Mouse (Mus musculus) forebrain, embryonic 16.5 days (tissue): Measurements from ENCODE around the gene Lemd1. TPM values are rescaled to one million over a fixed set of nuclear protein-coding genes. Genes with fewer than 3 reads are reported as not detected.

Source experiments
- ATAC-seq: fragments of 200-750 bp; cut with Nextera tagmentation; 2 replicates; pipeline ENCODE4 v1.8.0; 2017; ENCODE audit warnings: mild to moderate bottlenecking, moderate library complexity
- H3K27ac ChIP-seq: fragments of 300-500 bp; sonication (generic); 2 replicates; pipeline ENCODE4 v1.5.1; 2014; ENCODE audit warnings: low read length, control low read depth
- H3K27me3 ChIP-seq: fragments of 300-500 bp; sonication (generic); replicated peaks from 2 replicates; pipeline ENCODE4 v1.6.1; 2014; ENCODE audit warnings: low read length; ENCODE audit not compliant: control insufficient read depth, insufficient read depth
- H3K36me3 ChIP-seq: fragments of 300-500 bp; sonication (generic); 2 replicates; pipeline ENCODE4 v1.6.1; 2014; ENCODE audit not compliant: control insufficient read depth, insufficient read depth
- H3K4me1 ChIP-seq: fragments of 300-500 bp; sonication (generic); replicated peaks from 2 replicates; pipeline ENCODE4 v1.6.1; 2014; ENCODE audit warnings: low read length; ENCODE audit not compliant: control insufficient read depth, insufficient read depth
- H3K4me2 ChIP-seq: fragments of 300-500 bp; sonication (generic); 2 replicates; pipeline ENCODE4 v1.6.1; 2014; ENCODE audit warnings: mild to moderate bottlenecking, low read length, control low read depth
- H3K4me3 ChIP-seq: fragments of 300-500 bp; sonication (generic); replicated peaks from 2 replicates; pipeline ENCODE4 v1.5.1; 2014; ENCODE audit warnings: mild to moderate bottlenecking, low read length, control low read depth
- H3K9ac ChIP-seq: fragments of 300-500 bp; sonication (generic); replicated peaks from 2 replicates; pipeline ENCODE4 v1.6.1; 2014; ENCODE audit warnings: low read depth, low read length, control low read depth
- H3K9me3 ChIP-seq: fragments of 300-500 bp; sonication (generic); 2 replicates; pipeline ENCODE4 v1.6.1; 2016; ENCODE audit warnings: low read length; ENCODE audit not compliant: control insufficient read depth
- WGBS: fragments of 180-500 bp; shearing (Covaris S2); extraction: QIAGEN DNeasy Blood & Tissue Kit; methylation state at CpG from one replicate; pipeline ENCODE4 v1.1.7; 2014; 5-methylcytosine and 5-hydroxymethylcytosine counted together
- polyA plus RNA-seq: library from polyadenylated mRNA; unstranded; fragments of >200 nt; fragmentation: Nextera tagmentation; extraction: Ambion mirVana; gene quantifications from 2 replicates; pipeline ENCODE4 v1.2.1, GENCODE M21; 2015

The Lemd1 gene
- polyA plus RNA-seq, 1 experiment from 2014 or later: 18.4 TPM

- 79% methylated on average over 13 of the region's 13 CpGs for WGBS
- no peak overlapping the region for H3K27ac ChIP-seq
- no peak overlapping the region for H3K4me3 ChIP-seq
- ATAC-seq: no peak
- H3K9me3 ChIP-seq: no peaks in the 10 kb centered on the region
- H3K4me2 ChIP-seq: no peak overlapping the region
- H3K36me3 ChIP-seq: no peaks in the 10 kb centered on the region
- no peak overlapping the region for H3K9ac ChIP-seq
- no peaks in the 10 kb centered on the region for H3K27me3 ChIP-seq
- peaks cover 14% of the 10 kb centered on the region for H3K4me1 ChIP-seq
These were observed 35.3 kb downstream of the Lemd1 start for GRCm38 (mm10) chr1:132226297-132227080.

GRCm38 (mm10) chr1:132229667-132230066 lies 38.4 kb downstream of the Lemd1 start, which contains the start of gene Gm10188:
Gm10188 (minus strand) TSS chr1:132229767.
- no peak within 1 kb of the TSS for H3K4me2 ChIP-seq
- no peaks in the 10 kb centered on the region for H3K27me3 ChIP-seq
- no peak within 1 kb of the TSS for H3K4me3 ChIP-seq
- H3K27ac ChIP-seq: no peak within 1 kb of the TSS
- H3K4me1 ChIP-seq: peaks cover 5% of the 10 kb centered on the region; the same call in 1 of the 2 replicates
- no peaks in the 10 kb centered on the region for H3K36me3 ChIP-seq
- no peaks in the 10 kb centered on the region for H3K9me3 ChIP-seq
- 87% methylated on average over 3 of the region's 3 CpGs for WGBS
- H3K9ac ChIP-seq: no peak within 1 kb of the TSS
- no peak for ATAC-seq

DNA sequence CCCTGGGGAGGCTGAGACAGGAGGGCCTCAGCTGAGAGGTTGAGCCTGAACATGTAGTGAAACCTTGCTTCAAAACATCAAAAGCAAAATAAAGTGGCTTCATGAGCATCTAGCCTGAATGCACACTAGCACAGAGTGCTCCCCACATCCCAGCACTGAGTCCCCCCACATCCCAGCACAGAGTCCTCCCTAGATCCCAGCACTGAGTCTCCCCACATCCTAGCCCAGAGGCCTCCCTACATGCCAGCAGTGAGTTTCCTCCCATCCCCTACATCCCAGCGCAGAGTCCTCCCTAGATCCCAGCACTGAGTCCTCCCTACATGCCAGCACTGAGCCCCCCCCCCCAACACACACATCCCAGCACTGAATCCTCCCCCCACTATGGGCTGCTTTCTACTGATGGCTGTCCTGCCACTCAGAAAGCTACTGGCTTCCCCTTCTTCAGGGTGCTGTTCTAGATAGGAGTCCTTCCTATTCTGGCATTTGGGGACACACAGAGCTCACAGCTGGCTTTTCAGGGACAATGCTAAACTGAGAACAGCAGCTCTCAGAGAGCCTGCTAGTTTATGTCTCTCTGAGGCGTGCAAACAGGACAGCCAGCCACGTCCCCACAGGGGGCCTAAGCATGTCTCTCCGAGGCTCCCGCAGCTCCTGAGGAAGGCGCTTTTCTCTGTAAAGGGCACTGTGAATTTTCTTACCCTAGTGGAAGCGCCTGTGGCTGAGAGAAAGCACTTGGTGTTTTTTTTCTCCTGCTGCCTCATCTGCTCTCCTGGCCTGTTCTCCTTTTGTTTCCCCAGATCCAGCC lies 40.4 kb downstream of the Lemd1 start:
- Histone ChIP-seq H3K9me3 (no peaks in the 10 kb centered on the region), H3K4me1 (peaks cover 5% of the 10 kb centered on the region; the same call in 1 of the 2 replicates), H3K4me2 (no peak overlapping the region), H3K27me3 (no peaks in the 10 kb centered on the region), H3K4me3 (no peak overlapping the region), H3K9ac (no peak overlapping the region), H3K27ac (no peak overlapping the region), H3K36me3 (no peaks in the 10 kb centered on the region)
- ATAC-seq: 0 out of 2 replicates have a peak, but pooled peaks have one; percentile 24
- WGBS: 29% methylated on average over 7 of the region's 7 CpGs

- peaks cover 5% of the 10 kb centered on the region; the same call in 1 of the 2 replicates for H3K4me1 ChIP-seq
- WGBS: 21% methylated on average over 12 of the region's 12 CpGs
- no peak overlapping the region for H3K27ac ChIP-seq
- H3K36me3 ChIP-seq: no peaks in the 10 kb centered on the region
- no peak overlapping the region for H3K4me2 ChIP-seq
- peak; percentile 51; the same call in 1 of the 2 replicates for ATAC-seq
- no peak overlapping the region for H3K4me3 ChIP-seq
- no peaks in the 10 kb centered on the region for H3K9me3 ChIP-seq
- no peak overlapping the region for H3K9ac ChIP-seq
- H3K27me3 ChIP-seq: no peaks in the 10 kb centered on the region
These were observed 42.3 kb downstream of the Lemd1 start for GRCm38 (mm10) chr1:132233566-132233965.

- H3K9ac ChIP-seq: no peak overlapping the region
- no peaks in the 10 kb centered on the region for H3K36me3 ChIP-seq
- 72% methylated on average over 9 of the region's 9 CpGs for WGBS
- no peaks in the 10 kb centered on the region for H3K9me3 ChIP-seq
- H3K4me2 ChIP-seq: no peak overlapping the region
- no peak for ATAC-seq
- peaks cover 5% of the 10 kb centered on the region; the same call in 1 of the 2 replicates for H3K4me1 ChIP-seq
- no peaks in the 10 kb centered on the region for H3K27me3 ChIP-seq
- no peak overlapping the region for H3K4me3 ChIP-seq
- no peak overlapping the region for H3K27ac ChIP-seq
These were observed 43.6 kb downstream of the Lemd1 start for GRCm38 (mm10) chr1:132234757-132235273.

DNA sequence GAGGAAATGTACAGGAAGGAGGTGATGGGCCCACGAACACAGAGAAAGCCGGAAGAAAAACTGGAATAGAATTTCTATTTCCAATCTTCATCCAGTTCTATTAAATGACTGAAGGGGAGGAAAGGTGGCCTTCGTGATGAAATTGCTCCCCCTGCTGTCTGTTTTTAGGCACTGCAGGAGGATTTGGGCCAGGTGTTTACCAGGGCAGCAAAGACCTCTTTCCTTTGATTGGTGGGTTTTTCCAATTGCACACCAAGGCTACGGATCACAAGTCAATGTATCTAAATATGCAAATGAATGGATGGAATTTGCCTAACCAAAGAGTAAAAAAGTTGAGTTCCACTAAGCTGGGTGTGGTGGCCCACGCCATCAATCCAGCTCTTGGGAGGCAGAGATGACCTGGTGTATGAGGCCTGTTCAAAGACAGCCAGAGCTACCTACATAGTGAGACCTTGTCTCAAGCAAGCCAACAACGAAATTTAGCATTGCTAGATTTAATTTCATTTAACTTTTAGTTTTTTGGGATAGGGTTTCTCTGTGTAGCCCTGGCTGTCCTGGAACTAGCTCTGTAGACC lies 46.4 kb downstream of the Lemd1 start:
- WGBS: 23% methylated on average over 6 of the region's 6 CpGs
- no peak overlapping the region for H3K4me2 ChIP-seq
- ATAC-seq: 0 out of 2 replicates have a peak, but pooled peaks have one; percentile 18
- no peak overlapping the region for H3K27ac ChIP-seq
- H3K27me3 ChIP-seq: no peaks in the 10 kb centered on the region
- no peaks in the 10 kb centered on the region for H3K4me1 ChIP-seq
- H3K9ac ChIP-seq: no peak overlapping the region
- H3K36me3 ChIP-seq: no peaks in the 10 kb centered on the region
- no peak overlapping the region for H3K4me3 ChIP-seq
- no peaks in the 10 kb centered on the region for H3K9me3 ChIP-seq

GRCm38 (mm10) chr1:132245010-132245409 lies 53.8 kb downstream of the Lemd1 start:
- H3K9me3 ChIP-seq: no peaks in the 10 kb centered on the region
- no peaks in the 10 kb centered on the region for H3K4me1 ChIP-seq
- H3K4me3 ChIP-seq: no peak overlapping the region
- H3K9ac ChIP-seq: no peak overlapping the region
- H3K4me2 ChIP-seq: no peak overlapping the region
- ATAC-seq: no peak
- H3K36me3 ChIP-seq: no peaks in the 10 kb centered on the region
- 74% methylated on average over 5 of the region's 5 CpGs for WGBS
- H3K27ac ChIP-seq: no peak overlapping the region
- no peaks in the 10 kb centered on the region for H3K27me3 ChIP-seq

GRCm38 (mm10) chr1:132246137-132246536 lies 54.9 kb downstream of the Lemd1 start:
- H3K4me2 ChIP-seq: no peak overlapping the region
- ATAC-seq: no peak
- H3K27me3 ChIP-seq: no peaks in the 10 kb centered on the region
- no peak overlapping the region for H3K9ac ChIP-seq
- no peak overlapping the region for H3K4me3 ChIP-seq
- H3K9me3 ChIP-seq: no peaks in the 10 kb centered on the region
- H3K36me3 ChIP-seq: no peaks in the 10 kb centered on the region
- H3K4me1 ChIP-seq: no peaks in the 10 kb centered on the region
- H3K27ac ChIP-seq: no peak overlapping the region
- WGBS: 63% methylated on average over 6 of the region's 6 CpGs

- Histone ChIP-seq H3K4me1 (no peaks in the 10 kb centered on the region), H3K9ac (no peak overlapping the region), H3K4me2 (no peak overlapping the region), H3K27me3 (no peaks in the 10 kb centered on the region), H3K4me3 (no peak overlapping the region), H3K36me3 (no peaks in the 10 kb centered on the region), H3K27ac (no peak overlapping the region), H3K9me3 (no peaks in the 10 kb centered on the region)
- no peak for ATAC-seq
- 82% methylated on average over 4 of the region's 4 CpGs for WGBS
These were observed 55.4 kb downstream of the Lemd1 start for GRCm38 (mm10) chr1:132246641-132247040.
